Mouse (Mus musculus): Measurements from ENCODE around the gene Fam187b. TPM values are rescaled to one million over a fixed set of nuclear protein-coding genes. Genes with fewer than 3 reads are reported as not detected.
A peak's percentile ranks its signal among the peaks of the same experiment; 100 is the strongest.
"Not testable (repeated sequence)": the region's sequence is repeated elsewhere in the genome, so short reads cannot be mapped to it uniquely, and the experiment has no call there.

Fam187b gene
- under 1 TPM in 1 of 2 experiments, not detected in 1; 0.28 TPM for total RNA-seq (2021)
- long read RNA-seq, experiment 1, partial matches to known transcripts = 0 of 1 reads
- long read RNA-seq, experiment 1, other reads (novel, unspliced or antisense) = 0 of 1 reads
- long read RNA-seq, experiment 2, partial matches to known transcripts = 0 of 1 reads
- long read RNA-seq, experiment 2, other reads (novel, unspliced or antisense) = 0 of 1 reads

DNA sequence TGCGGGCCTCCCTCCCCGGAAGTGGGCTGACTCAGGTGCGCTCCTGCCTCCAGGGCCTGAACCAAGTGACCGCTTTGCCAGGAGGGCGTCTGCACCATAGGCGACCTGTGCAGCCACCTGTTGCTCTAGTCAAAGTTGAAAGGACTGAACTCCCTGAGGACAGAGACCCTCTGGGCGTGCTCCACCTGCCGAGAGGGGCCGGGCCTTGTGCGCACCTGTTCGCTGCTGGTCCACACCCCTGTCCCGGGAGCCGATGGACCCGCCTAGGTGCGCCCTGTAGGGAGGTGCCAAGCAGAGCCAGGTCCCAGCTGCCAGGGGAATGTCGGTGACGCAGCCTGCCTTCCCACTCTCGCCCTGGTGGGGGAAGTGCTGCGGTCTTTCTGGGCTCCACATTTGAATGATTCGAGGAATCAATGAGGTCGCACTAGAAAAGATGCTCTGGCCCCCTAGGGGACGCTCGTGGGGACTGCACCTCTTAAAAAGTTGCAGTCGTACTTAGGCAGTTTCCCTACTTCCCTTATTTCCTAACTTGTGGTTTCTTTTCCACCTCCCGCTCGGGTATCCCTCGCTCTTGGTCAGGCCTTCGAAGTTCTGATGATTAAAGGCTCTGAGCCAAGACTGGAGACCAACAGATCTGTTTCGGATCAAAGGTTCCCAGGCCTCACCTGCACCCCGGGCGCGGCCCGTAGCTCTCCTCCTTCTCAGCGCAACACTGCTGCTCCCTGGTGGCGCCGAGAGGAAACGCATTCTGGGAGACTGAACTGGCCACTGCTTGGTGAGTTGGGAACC lies at the start of gene Fam187b:
TSS of gene Fam187b (plus strand) at position 290 of the 789 bp plus-strand sequence.
- peak; percentile 71 to 82 for DNase-seq (ENCODE audit: low spot score in 2 of 2)

- no peak for DNase-seq (ENCODE audit: low spot score in 2 of 2)
Observed at GRCm38 (mm10) chr7:30924071-30924470, 49.5 kb upstream of the Fam187b start.

DNA sequence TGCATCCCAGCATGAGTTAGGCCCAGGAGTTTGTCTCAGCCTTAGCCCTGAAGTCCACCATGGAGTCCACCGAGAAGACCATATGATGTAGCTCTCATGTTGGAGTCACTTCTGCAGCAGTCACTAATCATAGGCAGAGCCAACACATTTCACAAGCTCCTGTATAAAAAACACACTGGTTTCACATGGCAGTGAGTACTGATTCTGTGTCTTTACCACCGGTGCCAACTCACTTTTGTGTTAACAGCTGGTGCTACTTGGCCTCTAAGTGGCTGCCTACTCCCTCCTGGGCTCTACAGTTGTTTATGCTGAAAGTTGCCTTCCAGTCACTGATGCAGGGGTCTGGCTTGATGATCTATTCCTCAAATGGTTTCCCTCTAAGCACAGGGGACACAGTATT lies 49.0 kb upstream of the Fam187b start, which contains the start of gene Hamp2:
TSS of gene Hamp2 (minus strand) at position 101 of the 400 bp plus-strand sequence.
- DNase-seq (ENCODE audit: low spot score in 2 of 2) = not testable (repeated sequence)

GRCm38 (mm10) chr7:30935422-30936099 lies 38.0 kb upstream of the Fam187b start:
- DNase-seq (ENCODE audit: low spot score in 2 of 2) = not testable (repeated sequence)

GRCm38 (mm10) chr7:30940070-30940469 lies 33.5 kb upstream of the Fam187b start:
- DNase-seq (ENCODE audit: low spot score in 2 of 2) = not testable (repeated sequence)

DNA sequence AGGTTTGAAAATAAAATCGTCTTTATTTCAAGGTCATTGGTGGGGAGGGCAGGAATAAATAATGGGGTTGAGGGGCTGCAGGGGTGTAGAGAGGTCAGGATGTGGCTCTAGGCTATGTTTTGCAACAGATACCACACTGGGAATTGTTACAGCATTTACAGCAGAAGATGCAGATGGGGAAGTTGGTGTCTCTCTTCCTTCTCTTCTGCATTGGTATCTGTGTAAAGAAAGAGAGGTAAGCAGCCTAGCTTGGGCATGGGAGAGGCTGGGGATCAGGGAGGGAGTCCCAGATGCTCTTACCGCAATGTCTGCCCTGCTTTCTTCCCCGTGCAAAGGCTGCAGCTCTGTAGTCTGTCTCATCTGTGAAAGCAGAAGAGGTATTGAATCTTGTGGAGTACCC lies 31.2 kb upstream of the Fam187b start:
- DNase-seq (ENCODE audit: low spot score in 2 of 2) = not testable (repeated sequence)

- no peak for DNase-seq (ENCODE audit: low spot score in 2 of 2)
Observed at GRCm38 (mm10) chr7:30943909-30944635, 29.5 kb upstream of the Fam187b start, which contains the start of gene Hamp. Hamp (minus strand) TSS chr7:30944032.

DNA sequence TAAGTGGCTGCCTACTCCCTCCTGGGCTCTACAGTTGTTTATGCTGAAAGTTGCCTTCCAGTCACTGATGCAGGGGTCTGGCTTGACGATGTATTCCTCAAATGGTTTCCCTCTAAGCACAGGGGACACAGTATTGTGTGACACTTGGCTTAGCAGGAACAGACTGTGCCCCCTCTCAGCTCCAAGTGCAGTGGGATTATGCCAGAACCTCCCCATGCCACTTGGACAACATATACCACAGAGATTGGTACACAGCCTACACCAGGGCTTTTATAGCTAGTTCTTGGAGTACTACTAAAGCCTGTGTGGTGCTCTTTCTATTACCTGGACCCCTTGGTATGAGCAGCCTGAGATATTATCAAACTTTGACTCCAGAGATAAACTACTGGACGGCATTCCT lies 28.9 kb upstream of the Fam187b start:
- DNase-seq (ENCODE audit: low spot score in 2 of 2) = not testable (repeated sequence)

DNA sequence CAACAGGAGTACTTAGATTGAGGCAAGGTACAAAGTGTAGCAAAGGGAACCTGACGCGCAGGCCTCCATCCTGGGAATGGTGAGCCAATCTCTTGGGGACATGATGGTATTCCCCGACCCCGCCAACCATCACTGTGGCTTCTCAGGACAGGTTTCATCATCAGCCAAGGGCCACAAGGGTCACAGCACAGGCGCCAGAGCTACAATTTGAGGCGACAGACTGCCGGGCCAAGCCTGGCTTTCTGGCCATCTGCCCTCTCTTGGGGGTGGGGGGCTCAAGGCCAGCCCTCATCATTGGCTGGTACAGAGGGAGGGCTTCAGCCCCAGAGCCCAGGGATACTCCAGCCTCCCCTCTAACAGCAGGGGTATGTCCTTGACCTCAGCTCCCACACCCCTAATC lies 28.1 kb upstream of the Fam187b start:
- not testable (repeated sequence) for DNase-seq (ENCODE audit: low spot score in 2 of 2)

GRCm38 (mm10) chr7:30945876-30946275 lies 27.7 kb upstream of the Fam187b start:
- DNase-seq (ENCODE audit: low spot score in 2 of 2) = no peak

DNA sequence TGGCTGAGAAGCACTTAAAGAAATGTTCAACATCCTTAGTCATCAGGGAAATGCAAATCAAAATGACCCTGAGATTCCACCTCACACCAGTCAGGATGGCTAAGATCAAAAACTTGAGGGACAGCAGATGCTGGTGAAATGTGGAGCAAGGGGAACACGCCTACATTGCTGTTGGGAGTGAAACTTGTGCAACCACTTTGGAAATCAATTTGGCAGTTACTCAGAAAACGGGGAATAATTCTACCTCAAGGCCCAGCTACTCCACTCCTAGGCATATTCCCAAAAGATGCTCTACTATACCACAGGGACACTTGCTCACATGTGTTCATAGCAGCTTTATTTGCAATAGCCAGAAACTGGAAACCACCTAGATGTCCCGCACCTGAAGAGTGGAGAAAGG lies 23.7 kb upstream of the Fam187b start:
- DNase-seq (ENCODE audit: low spot score in 2 of 2) = not testable (repeated sequence)

DNA sequence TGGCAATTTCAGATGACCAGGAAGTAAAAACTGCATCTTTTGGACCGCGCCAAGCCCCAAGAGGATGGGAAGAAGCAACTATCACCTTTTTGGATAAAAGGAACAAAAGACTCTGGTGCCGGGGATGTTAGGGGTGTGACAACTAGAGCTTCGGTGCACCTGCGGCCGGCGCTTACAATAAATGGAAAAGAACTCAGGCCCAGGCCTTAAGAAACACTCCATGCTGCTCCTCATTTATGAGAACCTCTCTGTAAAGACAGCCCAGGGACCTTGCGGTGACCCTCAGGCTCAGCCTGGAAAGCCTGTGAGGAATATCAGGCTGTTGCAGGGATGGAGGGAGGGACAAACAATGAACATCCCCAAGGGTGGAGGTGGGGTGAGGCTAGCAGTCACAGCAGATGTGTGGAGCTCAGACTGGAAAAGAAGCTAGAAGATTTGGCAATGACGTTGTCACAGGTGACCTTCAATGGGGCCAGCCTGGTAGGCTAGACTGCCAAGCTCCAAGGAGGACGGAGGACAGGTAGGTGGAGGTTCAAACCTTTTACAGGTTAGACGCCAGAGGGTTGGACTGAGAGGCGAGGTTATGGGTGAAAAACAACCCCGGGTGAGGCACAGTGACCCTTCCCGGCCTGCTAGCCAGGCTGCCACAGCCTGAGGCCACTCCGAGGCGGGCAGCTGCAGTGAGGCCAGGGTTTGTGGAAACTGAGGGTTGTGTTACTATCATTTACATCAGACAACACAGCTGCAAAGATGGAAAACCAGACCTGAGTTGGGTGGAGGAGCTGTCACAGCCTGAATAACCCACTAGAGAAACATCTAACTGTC lies 20.9 kb upstream of the Fam187b start:
- no peak for DNase-seq (ENCODE audit: low spot score in 2 of 2)

GRCm38 (mm10) chr7:30953459-30953858 lies 20.1 kb upstream of the Fam187b start:
- no peak for DNase-seq (ENCODE audit: low spot score in 2 of 2)

DNA sequence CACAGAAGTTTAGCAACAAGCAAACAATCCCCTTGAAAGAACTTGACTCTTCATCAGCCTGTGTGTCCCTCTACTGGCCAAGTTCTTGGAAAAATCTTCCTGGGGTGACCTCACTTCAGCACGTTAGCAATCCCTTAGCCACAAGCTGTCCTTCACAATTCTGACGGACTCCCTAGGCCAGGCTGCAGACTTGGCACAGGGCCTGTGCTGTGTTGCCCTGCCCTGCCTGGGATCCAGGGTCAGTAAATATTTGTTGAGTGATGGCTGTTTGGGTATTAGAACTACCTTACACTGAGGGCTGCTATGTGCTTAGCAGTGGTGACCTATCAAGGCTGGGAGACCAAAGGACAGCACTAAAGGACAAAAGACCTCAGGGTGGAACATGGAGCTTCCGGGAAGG lies 19.6 kb upstream of the Fam187b start:
- no peak for DNase-seq (ENCODE audit: low spot score in 2 of 2)

DNA sequence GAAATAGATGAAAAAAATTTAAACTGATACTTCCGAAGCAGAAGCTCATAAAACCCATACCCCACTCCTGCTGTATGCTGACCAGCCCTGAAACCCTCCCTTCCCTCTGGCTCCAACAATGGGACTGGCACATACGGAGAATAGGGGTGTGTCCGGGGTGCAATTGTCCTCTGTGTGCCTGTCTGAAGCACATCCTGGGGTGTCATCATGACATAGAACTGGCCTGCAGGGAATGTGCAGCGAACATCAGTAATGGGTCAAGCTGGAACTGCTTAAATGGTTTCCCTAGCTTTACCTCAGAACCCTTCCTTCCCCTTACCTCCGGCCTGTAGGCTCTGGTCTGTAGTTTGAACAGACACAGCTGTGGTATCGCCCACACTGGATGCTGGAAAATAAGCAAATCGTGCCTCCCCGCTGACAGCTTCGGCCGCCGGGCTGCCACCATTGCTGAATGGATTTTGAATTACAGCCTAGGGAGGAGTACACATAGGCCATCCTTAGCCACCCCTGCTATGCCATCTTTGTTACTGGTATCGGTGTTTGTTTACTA lies 18.5 kb upstream of the Fam187b start:
- no peak for DNase-seq (ENCODE audit: low spot score in 2 of 2)

DNA sequence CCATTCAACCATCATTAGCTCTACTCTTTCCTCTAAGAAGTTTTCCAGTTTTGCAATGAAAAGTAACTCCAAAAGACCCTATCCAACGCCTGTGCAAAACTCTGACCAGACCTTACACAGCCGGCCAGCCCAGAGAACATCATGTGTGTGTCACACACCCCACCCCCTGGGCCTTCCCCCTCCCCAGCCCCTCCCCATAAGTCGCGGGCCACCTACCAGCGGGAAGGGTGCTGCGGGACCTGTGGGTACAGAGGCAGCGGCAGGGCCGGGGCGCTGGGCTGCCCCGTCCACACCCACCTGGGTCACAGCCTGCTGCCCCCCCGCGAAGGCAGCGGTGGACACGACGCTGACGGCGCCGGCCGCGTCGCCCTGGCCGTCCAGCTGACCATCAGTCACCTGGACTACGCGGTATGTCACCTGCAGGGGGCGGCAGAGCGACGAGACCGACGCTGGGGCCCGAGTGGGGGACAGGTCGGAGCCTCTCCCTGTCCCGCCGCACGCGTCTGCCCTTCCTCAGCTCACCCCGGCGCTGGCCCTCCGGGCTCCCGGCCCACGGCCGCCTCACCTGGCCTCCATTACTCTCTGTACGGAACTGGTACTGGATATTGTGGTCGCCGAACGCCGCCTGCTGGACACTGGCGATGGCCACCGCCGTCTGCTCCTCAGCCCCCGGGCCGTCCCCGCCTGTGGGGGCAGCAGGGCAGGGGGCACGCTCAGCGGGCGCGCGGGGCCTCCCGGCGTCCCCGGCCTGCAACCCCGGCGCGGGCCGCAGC lies 17.8 kb upstream of the Fam187b start:
- peak; percentile 73 to 85 for DNase-seq (ENCODE audit: low spot score in 2 of 2)

DNA sequence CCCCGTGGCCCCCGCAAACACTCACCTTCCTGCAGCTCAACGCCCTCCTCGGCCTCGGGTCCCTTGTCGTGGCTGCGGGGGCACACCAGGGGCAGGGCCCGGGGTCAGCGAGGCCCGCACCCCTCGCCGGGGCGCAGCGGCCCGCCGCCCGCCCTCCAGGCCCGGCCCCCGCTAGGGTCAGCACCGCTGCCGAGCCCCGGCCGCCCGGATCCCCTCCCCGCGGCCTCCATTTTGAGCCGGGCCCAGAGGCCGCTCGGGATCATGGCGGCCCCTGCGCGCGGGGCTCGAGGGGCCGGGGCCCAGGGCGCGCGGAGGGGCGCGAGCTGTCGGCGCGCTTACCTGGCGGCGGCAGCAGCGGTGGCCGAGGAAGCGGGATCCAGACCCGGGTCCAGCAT lies 17.2 kb upstream of the Fam187b start:
- no peak for DNase-seq (ENCODE audit: low spot score in 2 of 2)

GRCm38 (mm10) chr7:30956756-30957366 lies 16.7 kb upstream of the Fam187b start, which contains the start of gene Usf2:
Usf2 (minus strand) TSS chr7:30956803.
- peak; percentile 81 to 86 for DNase-seq (ENCODE audit: low spot score in 2 of 2)

DNA sequence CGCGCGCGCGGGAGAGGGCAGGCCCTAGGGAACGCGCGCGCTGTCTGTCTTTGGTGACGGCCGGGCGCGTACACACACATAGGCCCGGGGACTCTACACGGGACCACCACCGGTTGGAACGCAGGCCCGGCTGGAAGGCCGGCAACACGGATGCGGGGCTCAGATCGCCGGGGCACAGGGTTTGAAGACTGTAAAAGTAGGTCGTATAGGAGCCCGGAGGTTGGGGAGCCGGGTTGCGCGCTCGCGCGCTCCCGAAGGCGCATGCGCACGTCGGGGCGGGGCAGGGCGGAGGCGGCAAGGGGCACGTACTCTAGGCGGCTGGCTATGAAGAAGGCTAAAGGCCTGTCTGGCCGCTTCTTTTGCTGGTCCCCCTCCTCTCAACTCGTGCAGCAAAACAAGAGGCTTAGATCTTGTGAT lies 16.2 kb upstream of the Fam187b start:
- DNase-seq (ENCODE audit: low spot score in 2 of 2) = peak; percentile 90 to 92

Measured in left cerebral cortex, adult 18-20 months (tissue).